Mouse (Mus musculus): Measurements from ENCODE around the gene Dusp27. TPM values are rescaled to one million over a fixed set of nuclear protein-coding genes. Genes with fewer than 3 reads are reported as not detected.

Dusp27 gene
- polyA plus RNA-seq, 1 experiment from 2014 or later, result 1.00 TPM

- Histone ChIP-seq H3K4me3 (replicated peaks; ENCODE audit: low read depth, low read length) (no peak overlapping the region), H3K4me1 (ENCODE audit: control insufficient read depth, insufficient read depth, low read length) (no peaks in the 10 kb centered on the region), H3K27ac (replicated peaks; ENCODE audit: low read depth, low read length) (no peak overlapping the region), H3K4me2 (ENCODE audit: low read length) (no peak overlapping the region), H3K36me3 (ENCODE audit: control insufficient read depth, insufficient read depth, low read length) (no peaks in the 10 kb centered on the region), H3K27me3 (ENCODE audit: control insufficient read depth, insufficient read depth, low read length) (no peaks in the 10 kb centered on the region), H3K9ac (replicated peaks; ENCODE audit: low read length) (no peak overlapping the region), H3K9me3 (ENCODE audit: control insufficient read depth, low read length) (no peaks in the 10 kb centered on the region)
- 86% methylated on average over 2 of the region's 2 CpGs for WGBS
- no peak for DNase-seq
- no peak for ATAC-seq (ENCODE audit: low FRiP score, low TSS enrichment)
These were observed 59.8 kb downstream of the Dusp27 start for GRCm38 (mm10) chr1:166067856-166068440.

- DNase-seq (no peak), ATAC-seq (ENCODE audit: low FRiP score, low TSS enrichment) (no peak)
- Histone ChIP-seq H3K27ac (replicated peaks; ENCODE audit: low read depth, low read length) (no peak overlapping the region), H3K4me2 (ENCODE audit: low read length) (no peak overlapping the region), H3K36me3 (ENCODE audit: control insufficient read depth, insufficient read depth, low read length) (no peaks in the 10 kb centered on the region), H3K4me1 (ENCODE audit: control insufficient read depth, insufficient read depth, low read length) (no peaks in the 10 kb centered on the region), H3K4me3 (replicated peaks; ENCODE audit: low read depth, low read length) (no peak overlapping the region), H3K9ac (replicated peaks; ENCODE audit: low read length) (no peak overlapping the region), H3K9me3 (ENCODE audit: control insufficient read depth, low read length) (no peaks in the 10 kb centered on the region), H3K27me3 (ENCODE audit: control insufficient read depth, insufficient read depth, low read length) (no peaks in the 10 kb centered on the region)
- WGBS, result 98% methylated on average over 3 of the region's 3 CpGs
These were observed 63.9 kb downstream of the Dusp27 start for GRCm38 (mm10) chr1:166063870-166064269.

GRCm38 (mm10) chr1:166061532-166061931 is 66.2 kb downstream of the Dusp27 start:
- H3K9ac ChIP-seq (replicated peaks; ENCODE audit: low read length), result no peak overlapping the region
- H3K27ac ChIP-seq (replicated peaks; ENCODE audit: low read depth, low read length), result no peak overlapping the region
- H3K4me3 ChIP-seq (replicated peaks; ENCODE audit: low read depth, low read length), result no peak overlapping the region
- no peaks in the 10 kb centered on the region for H3K36me3 ChIP-seq (ENCODE audit: control insufficient read depth, insufficient read depth, low read length)
- peaks cover 4% of the 10 kb centered on the region for H3K4me1 ChIP-seq (ENCODE audit: control insufficient read depth, insufficient read depth, low read length)
- H3K9me3 ChIP-seq (ENCODE audit: control insufficient read depth, low read length), result no peaks in the 10 kb centered on the region
- no peak for ATAC-seq (ENCODE audit: low FRiP score, low TSS enrichment)
- H3K27me3 ChIP-seq (ENCODE audit: control insufficient read depth, insufficient read depth, low read length), result no peaks in the 10 kb centered on the region
- no peak overlapping the region for H3K4me2 ChIP-seq (ENCODE audit: low read length)
- no peak for DNase-seq
- WGBS, result 49% methylated on average over 3 of the region's 3 CpGs

GRCm38 (mm10) chr1:166060406-166060805 is 67.3 kb downstream of the Dusp27 start:
- WGBS, result 86% methylated on average over 1 of the region's 1 CpGs

GRCm38 (mm10) chr1:166056098-166056756 is 71.5 kb downstream of the Dusp27 start:
- Histone ChIP-seq H3K4me1 (ENCODE audit: control insufficient read depth, insufficient read depth, low read length) (peaks cover 25% of the 10 kb centered on the region), H3K9me3 (ENCODE audit: control insufficient read depth, low read length) (no peaks in the 10 kb centered on the region), H3K27ac (replicated peaks; ENCODE audit: low read depth, low read length) (no peak overlapping the region), H3K4me3 (replicated peaks; ENCODE audit: low read depth, low read length) (no peak overlapping the region), H3K27me3 (ENCODE audit: control insufficient read depth, insufficient read depth, low read length) (no peaks in the 10 kb centered on the region), H3K9ac (replicated peaks; ENCODE audit: low read length) (no peak overlapping the region), H3K4me2 (ENCODE audit: low read length) (no peak overlapping the region), H3K36me3 (ENCODE audit: control insufficient read depth, insufficient read depth, low read length) (no peaks in the 10 kb centered on the region)
- WGBS, result 23% methylated on average over 9 of the region's 9 CpGs
- DNase-seq (peak; percentile 59), ATAC-seq (ENCODE audit: low FRiP score, low TSS enrichment) (no peak)

More at GRCm38 (mm10) chr1:166060406-166060805, 67.3 kb downstream of the Dusp27 start:
- no peak overlapping the region for H3K4me3 ChIP-seq (replicated peaks; ENCODE audit: low read depth, low read length)
- ATAC-seq (ENCODE audit: low FRiP score, low TSS enrichment) (no peak), DNase-seq (no peak)
- H3K27me3 ChIP-seq (ENCODE audit: control insufficient read depth, insufficient read depth, low read length), result no peaks in the 10 kb centered on the region
- no peak overlapping the region for H3K4me2 ChIP-seq (ENCODE audit: low read length)
- no peaks in the 10 kb centered on the region for H3K9me3 ChIP-seq (ENCODE audit: control insufficient read depth, low read length)
- no peak overlapping the region for H3K27ac ChIP-seq (replicated peaks; ENCODE audit: low read depth, low read length)
- H3K4me1 ChIP-seq (ENCODE audit: control insufficient read depth, insufficient read depth, low read length), result peaks cover 14% of the 10 kb centered on the region
- H3K36me3 ChIP-seq (ENCODE audit: control insufficient read depth, insufficient read depth, low read length), result no peaks in the 10 kb centered on the region
- no peak overlapping the region for H3K9ac ChIP-seq (replicated peaks; ENCODE audit: low read length)

- WGBS, result 30% methylated on average over 10 of the region's 10 CpGs
- 0 out of 2 replicates have a peak overlapping the region, but pooled peaks have one; percentile 13 for H3K27ac ChIP-seq (replicated peaks; ENCODE audit: low read depth, low read length)
- H3K4me1 ChIP-seq (ENCODE audit: control insufficient read depth, insufficient read depth, low read length), result peaks cover 37% of the 10 kb centered on the region
- 0 out of 2 replicates have a peak overlapping the region, but pooled peaks have one; percentile 3 for H3K9ac ChIP-seq (replicated peaks; ENCODE audit: low read length)
- ATAC-seq (ENCODE audit: low FRiP score, low TSS enrichment), result no peak
- DNase-seq, result peak; percentile 35
- no peak overlapping the region; the same call in 1 of the 2 replicates for H3K4me2 ChIP-seq (ENCODE audit: low read length)
- no peaks in the 10 kb centered on the region for H3K27me3 ChIP-seq (ENCODE audit: control insufficient read depth, insufficient read depth, low read length)
- no peak overlapping the region for H3K4me3 ChIP-seq (replicated peaks; ENCODE audit: low read depth, low read length)
- no peaks in the 10 kb centered on the region for H3K36me3 ChIP-seq (ENCODE audit: control insufficient read depth, insufficient read depth, low read length)
- no peaks in the 10 kb centered on the region for H3K9me3 ChIP-seq (ENCODE audit: control insufficient read depth, low read length)
These were observed 74.3 kb downstream of the Dusp27 start for GRCm38 (mm10) chr1:166053285-166053955.

- 9% methylated on average over 11 of the region's 11 CpGs for WGBS
- H3K9ac ChIP-seq (replicated peaks; ENCODE audit: low read length), result no peak overlapping the region; the same call in 1 of the 2 replicates
- ATAC-seq (ENCODE audit: low FRiP score, low TSS enrichment), result no peak
These were observed 78.5 kb downstream of the Dusp27 start for GRCm38 (mm10) chr1:166049046-166049827.

GRCm38 (mm10) chr1:166048230-166048911 is 79.4 kb downstream of the Dusp27 start:
- DNase-seq, result peak; percentile 58
- Histone ChIP-seq H3K9me3 (ENCODE audit: control insufficient read depth, low read length) (no peaks in the 10 kb centered on the region), H3K4me1 (ENCODE audit: control insufficient read depth, insufficient read depth, low read length) (peaks cover 47% of the 10 kb centered on the region), H3K9ac (replicated peaks; ENCODE audit: low read length) (peak overlapping the region; percentile 51), H3K4me3 (replicated peaks; ENCODE audit: low read depth, low read length) (peak overlapping the region; percentile 36), H3K27me3 (ENCODE audit: control insufficient read depth, insufficient read depth, low read length) (peaks cover 10% of the 10 kb centered on the region), H3K4me2 (ENCODE audit: low read length) (peak overlapping the region; percentile 73), H3K36me3 (ENCODE audit: control insufficient read depth, insufficient read depth, low read length) (no peaks in the 10 kb centered on the region), H3K27ac (replicated peaks; ENCODE audit: low read depth, low read length) (0 out of 2 replicates have a peak overlapping the region, but pooled peaks have one; percentile 2)
- WGBS, result under 1% methylated on average over 23 of the region's 23 CpGs
- no peak for ATAC-seq (ENCODE audit: low FRiP score, low TSS enrichment)

More at GRCm38 (mm10) chr1:166049046-166049827, 78.5 kb downstream of the Dusp27 start:
- 0 out of 2 replicates have a peak overlapping the region, but pooled peaks have one; percentile 2 for H3K27ac ChIP-seq (replicated peaks; ENCODE audit: low read depth, low read length)
- H3K4me3 ChIP-seq (replicated peaks; ENCODE audit: low read depth, low read length), result peak overlapping the region; percentile 36
- H3K4me1 ChIP-seq (ENCODE audit: control insufficient read depth, insufficient read depth, low read length), result peaks cover 45% of the 10 kb centered on the region
- H3K4me2 ChIP-seq (ENCODE audit: low read length), result peak overlapping the region; percentile 73
- peaks cover 10% of the 10 kb centered on the region for H3K27me3 ChIP-seq (ENCODE audit: control insufficient read depth, insufficient read depth, low read length)
- H3K36me3 ChIP-seq (ENCODE audit: control insufficient read depth, insufficient read depth, low read length), result no peaks in the 10 kb centered on the region
- H3K9me3 ChIP-seq (ENCODE audit: control insufficient read depth, low read length), result no peaks in the 10 kb centered on the region
- peak; percentile 46 for DNase-seq
